Mouse (Mus musculus) thymus, postnatal 36 days (tissue): ENCODE measurements around the gene Prl4a1.
"Not testable (repeated sequence)": the region's sequence is repeated elsewhere in the genome, so short reads cannot be mapped to it uniquely, and the experiment has no call there.

Source experiments
- DNase-seq, 2 experiments: peaks; one replicate each; pipeline ENCODE4 v3.0.0; 2022; ENCODE audit warnings: mixed read lengths in 2 of 2

Prl4a1 gene

GRCm38 (mm10) chr13:28015912-28016311 lies at the start of gene Prl4a1:
TSS of gene Prl4a1 (plus strand) at chr13:28016212.
- no peak for DNase-seq

GRCm38 (mm10) chr13:27972931-27973330 lies 43.1 kb upstream of the Prl4a1 start:
- DNase-seq, result no peak

- DNase-seq, result not testable (repeated sequence)
These were observed 41.7 kb upstream of the Prl4a1 start for GRCm38 (mm10) chr13:27974281-27974680.

- no peak for DNase-seq
These were observed 38.4 kb upstream of the Prl4a1 start for GRCm38 (mm10) chr13:27977646-27978045.

- not testable (repeated sequence) for DNase-seq
These were observed 19.5 kb upstream of the Prl4a1 start for GRCm38 (mm10) chr13:27996557-27996956.

GRCm38 (mm10) chr13:28029330-28029729 lies 13.3 kb downstream of the Prl4a1 start:
- DNase-seq, result no peak

GRCm38 (mm10) chr13:28069315-28069714 lies 53.3 kb downstream of the Prl4a1 start:
- DNase-seq, result no peak
